Mouse (Mus musculus) stomach, postnatal 0 days (tissue): Measurements from ENCODE around the gene Ispd. TPM values are rescaled to one million over a fixed set of nuclear protein-coding genes. Genes with fewer than 3 reads are reported as not detected.

ENCODE experiments used
- ATAC-seq: fragments of 200-750 bp; cut with Nextera tagmentation; 2 replicates; pipeline ENCODE4 v1.8.0; 2017; ENCODE audit not compliant: low FRiP score, low TSS enrichment
- DNase-seq: peaks from one replicate; pipeline ENCODE4 v3.0.0-alpha.2; 2016; ENCODE audit warnings: low spot score
- H3K27ac ChIP-seq: fragments of 300-500 bp; sonication (generic); replicated peaks from 2 replicates; pipeline ENCODE4 v1.5.1; 2014; ENCODE audit warnings: mild to moderate bottlenecking, control low read depth
- H3K27me3 ChIP-seq: fragments of 300-500 bp; sonication (generic); 2 replicates; pipeline ENCODE4 v1.6.1; 2014; ENCODE audit warnings: low read length; ENCODE audit not compliant: control insufficient read depth, insufficient read depth
- H3K36me3 ChIP-seq: fragments of 300-500 bp; sonication (generic); 2 replicates; pipeline ENCODE4 v1.6.1; 2014; ENCODE audit warnings: low read length, mixed read lengths; ENCODE audit not compliant: control insufficient read depth, insufficient read depth
- H3K4me1 ChIP-seq: fragments of 300-500 bp; sonication (generic); replicated peaks from 2 replicates; pipeline ENCODE4 v1.6.1; 2014; ENCODE audit warnings: antibody characterized with exemption; ENCODE audit not compliant: control insufficient read depth, insufficient read depth
- H3K4me2 ChIP-seq: fragments of 300-500 bp; sonication (generic); replicated peaks from 2 replicates; pipeline ENCODE4 v1.6.1; 2014; ENCODE audit warnings: low read depth, mild to moderate bottlenecking, control low read depth, moderate library complexity
- H3K4me3 ChIP-seq: fragments of 300-500 bp; sonication (generic); 2 replicates; pipeline ENCODE4 v1.5.1; 2014; ENCODE audit warnings: low read depth, low read length, control low read depth
- H3K9ac ChIP-seq: fragments of 300-500 bp; sonication (generic); 2 replicates; pipeline ENCODE4 v1.6.1; 2014; ENCODE audit warnings: mild to moderate bottlenecking, low read length, control low read depth, mixed read lengths
- H3K9me3 ChIP-seq: fragments of 300-500 bp; sonication (generic); 2 replicates; pipeline ENCODE4 v1.6.1; 2016; ENCODE audit warnings: low read length; ENCODE audit not compliant: control insufficient read depth
- CTCF ChIP-seq: IDR thresholded peaks from 2 replicates; pipeline ENCODE4 v1.5.1; 2016; ENCODE audit warnings: antibody characterized with exemption, low read depth, mild to moderate bottlenecking, moderate library complexity
- EP300 ChIP-seq: optimal IDR thresholded peaks from 2 replicates; pipeline ENCODE3; 2016; ENCODE audit warnings: antibody characterized with exemption
- WGBS: fragments of 180-500 bp; shearing (Covaris S2); extraction: QIAGEN DNeasy Blood & Tissue Kit; methylation state at CpG from one replicate; pipeline ENCODE4 v1.1.7; 2014; 5-methylcytosine and 5-hydroxymethylcytosine counted together
- polyA plus RNA-seq: library from polyadenylated mRNA; unstranded; fragments of >200 nt; fragmentation: Nextera tagmentation; extraction: Ambion mirVana; gene quantifications from 2 replicates; pipeline ENCODE4 v1.2.1, GENCODE M21; 2015

The Ispd gene
- 4.1 and 4.8 TPM in 2 replicates for polyA plus RNA-seq

- H3K27ac ChIP-seq: peak within 1 kb of the TSS; percentile 98
- peaks cover 3% of the 10 kb centered on the region; the same call in 1 of the 2 replicates for H3K4me1 ChIP-seq
- WGBS: under 1% methylated on average over 64 of the region's 64 CpGs
- peak; percentile 97 for ATAC-seq
- H3K4me3 ChIP-seq: peak within 1 kb of the TSS; percentile 66
- peak; percentile 28 for TF ChIP-seq CTCF
- TF ChIP-seq EP300: no peak
- peak within 1 kb of the TSS; percentile 97 for H3K9ac ChIP-seq
- peak; percentile 92 for DNase-seq
- no peaks in the 10 kb centered on the region for H3K36me3 ChIP-seq
- H3K4me2 ChIP-seq: peak within 1 kb of the TSS; percentile 78
- H3K9me3 ChIP-seq: no peaks in the 10 kb centered on the region
- no peaks in the 10 kb centered on the region for H3K27me3 ChIP-seq
Observed at GRCm38 (mm10) chr12:36381441-36382340, at the start of gene Ispd, which contains the start of gene D630036H23Rik. Ispd (plus strand) TSS chr12:36381450. D630036H23Rik (minus strand) TSS chr12:36382181.

GRCm38 (mm10) chr12:36332676-36333075 lies 48.6 kb upstream of the Ispd start:
- WGBS: 94% methylated on average over 1 of the region's 1 CpGs

GRCm38 (mm10) chr12:36333837-36334281 lies 47.4 kb upstream of the Ispd start:
- Histone ChIP-seq H3K4me2 (no peak overlapping the region), H3K9ac (no peak overlapping the region), H3K4me1 (no peaks in the 10 kb centered on the region), H3K4me3 (no peak overlapping the region), H3K36me3 (no peaks in the 10 kb centered on the region), H3K9me3 (no peaks in the 10 kb centered on the region), H3K27me3 (no peaks in the 10 kb centered on the region), H3K27ac (no peak overlapping the region)
- WGBS: 65% methylated on average over 9 of the region's 9 CpGs
- TF ChIP-seq EP300: no peak
- TF ChIP-seq CTCF: no peak
- ATAC-seq (no peak), DNase-seq (no peak)

More at GRCm38 (mm10) chr12:36332676-36333075, 48.6 kb upstream of the Ispd start:
- Histone ChIP-seq H3K9me3 (no peaks in the 10 kb centered on the region), H3K27ac (no peak overlapping the region), H3K4me3 (no peak overlapping the region), H3K4me2 (no peak overlapping the region), H3K4me1 (no peaks in the 10 kb centered on the region), H3K9ac (no peak overlapping the region), H3K27me3 (no peaks in the 10 kb centered on the region), H3K36me3 (no peaks in the 10 kb centered on the region)
- ATAC-seq (no peak), DNase-seq (no peak)
- TF ChIP-seq CTCF (no peak), EP300 (no peak)

GRCm38 (mm10) chr12:36344131-36344530 lies 37.1 kb upstream of the Ispd start:
- H3K9me3 ChIP-seq: no peaks in the 10 kb centered on the region
- no peaks in the 10 kb centered on the region for H3K27me3 ChIP-seq
- TF ChIP-seq CTCF (no peak), EP300 (no peak)
- no peak overlapping the region for H3K27ac ChIP-seq
- 0 out of 2 replicates have a peak, but pooled peaks have one; percentile 12 for ATAC-seq
- 57% methylated on average over 4 of the region's 4 CpGs for WGBS
- H3K36me3 ChIP-seq: no peaks in the 10 kb centered on the region
- H3K4me3 ChIP-seq: no peak overlapping the region
- H3K4me1 ChIP-seq: no peaks in the 10 kb centered on the region
- no peak for DNase-seq
- H3K4me2 ChIP-seq: no peak overlapping the region
- no peak overlapping the region for H3K9ac ChIP-seq

GRCm38 (mm10) chr12:36360064-36360463 lies 21.2 kb upstream of the Ispd start:
- WGBS: 86% methylated on average over 3 of the region's 3 CpGs
- DNase-seq (no peak), ATAC-seq (no peak)

GRCm38 (mm10) chr12:36360693-36361092 lies 20.6 kb upstream of the Ispd start:
- 92% methylated on average over 5 of the region's 5 CpGs for WGBS
- Histone ChIP-seq H3K36me3 (no peaks in the 10 kb centered on the region), H3K4me3 (no peak overlapping the region), H3K4me2 (no peak overlapping the region), H3K27ac (no peak overlapping the region), H3K9me3 (no peaks in the 10 kb centered on the region), H3K27me3 (no peaks in the 10 kb centered on the region), H3K9ac (no peak overlapping the region), H3K4me1 (no peaks in the 10 kb centered on the region)
- ATAC-seq (no peak), DNase-seq (no peak)
- no peak for TF ChIP-seq EP300
- no peak for TF ChIP-seq CTCF

More at GRCm38 (mm10) chr12:36360064-36360463, 21.2 kb upstream of the Ispd start:
- Histone ChIP-seq H3K27ac (no peak overlapping the region), H3K36me3 (no peaks in the 10 kb centered on the region), H3K4me2 (no peak overlapping the region), H3K9ac (no peak overlapping the region), H3K27me3 (no peaks in the 10 kb centered on the region), H3K4me1 (no peaks in the 10 kb centered on the region), H3K9me3 (no peaks in the 10 kb centered on the region), H3K4me3 (no peak overlapping the region)
- no peak for TF ChIP-seq EP300
- no peak for TF ChIP-seq CTCF
